Mouse (Mus musculus) mouse trophoblast stem cell (cell line): Measurements from ENCODE around the gene Tmpo.

Experiments
- in situ Hi-C, 2 experiments: fragments of 300-500 bp; cut with MseI, MboI; formaldehyde crosslinking; loops; 2 replicates in 1 of 2; 3 replicates in 1 of 2; pipeline ENCODE4 v1.15.1; 2025

Gene Tmpo

GRCm38 (mm10) chr10:91180761-91181460 is at the start of gene Tmpo:
Tmpo (minus strand) TSS chr10:91181315.
- in situ Hi-C loops, result no loop called here

GRCm38 (mm10) chr10:91230400-91230799 is 49.3 kb upstream of the Tmpo start:
- in situ Hi-C loops, result no loop called here

GRCm38 (mm10) chr10:91229518-91229961 is 48.4 kb upstream of the Tmpo start:
- in situ Hi-C loops, result no loop called here

GRCm38 (mm10) chr10:91228924-91229517 is 47.9 kb upstream of the Tmpo start:
- in situ Hi-C loops, result no loop called here

- in situ Hi-C loops, result no loop called here
These were observed 45.9 kb upstream of the Tmpo start for GRCm38 (mm10) chr10:91227034-91227433.

- in situ Hi-C loops, result no loop called here
These were observed 41.5 kb upstream of the Tmpo start for GRCm38 (mm10) chr10:91222398-91223236.

GRCm38 (mm10) chr10:91208899-91209667 is 28.0 kb upstream of the Tmpo start:
- in situ Hi-C loops, result no loop called here

GRCm38 (mm10) chr10:91208461-91208860 is 27.3 kb upstream of the Tmpo start:
- in situ Hi-C loops, result no loop called here

GRCm38 (mm10) chr10:91207275-91207674 is 26.2 kb upstream of the Tmpo start:
- in situ Hi-C loops, result no loop called here

GRCm38 (mm10) chr10:91205632-91206031 is 24.5 kb upstream of the Tmpo start:
- in situ Hi-C loops, result no loop called here

- in situ Hi-C loops, result no loop called here
These were observed 19.5 kb upstream of the Tmpo start for GRCm38 (mm10) chr10:91200581-91200980.

- in situ Hi-C loops, result no loop called here
These were observed 18.2 kb upstream of the Tmpo start for GRCm38 (mm10) chr10:91199238-91199780.

- in situ Hi-C loops, result no loop called here
These were observed 16.6 kb upstream of the Tmpo start for GRCm38 (mm10) chr10:91197704-91198103.

GRCm38 (mm10) chr10:91196778-91197177 is 15.7 kb upstream of the Tmpo start:
- in situ Hi-C loops, result no loop called here

- in situ Hi-C loops, result no loop called here
These were observed 14.6 kb upstream of the Tmpo start for GRCm38 (mm10) chr10:91195680-91196079.

GRCm38 (mm10) chr10:91195091-91195490 is 14.0 kb upstream of the Tmpo start:
- in situ Hi-C loops, result no loop called here

GRCm38 (mm10) chr10:91191851-91192250 is 10.7 kb upstream of the Tmpo start:
- in situ Hi-C loops, result no loop called here

- in situ Hi-C loops, result no loop called here
These were observed 8.4 kb upstream of the Tmpo start for GRCm38 (mm10) chr10:91189476-91189875.

GRCm38 (mm10) chr10:91188684-91189287 is 7.7 kb upstream of the Tmpo start:
- in situ Hi-C loops, result no loop called here

- in situ Hi-C loops, result no loop called here
These were observed 6.8 kb upstream of the Tmpo start for GRCm38 (mm10) chr10:91187872-91188271.

- in situ Hi-C loops, result no loop called here
These were observed 6.2 kb upstream of the Tmpo start for GRCm38 (mm10) chr10:91187349-91187748.
